Mouse (Mus musculus): ENCODE results near the gene Upf3b. TPM values are rescaled to one million over a fixed set of nuclear protein-coding genes. Genes with fewer than 3 reads are reported as not detected.

Gene Upf3b
- polyA plus RNA-seq, 1 experiment = 0.75 TPM

- WGBS = 61% methylated on average over 5 of the region's 5 CpGs
- no peaks in the 10 kb centered on the region for H3K4me1 ChIP-seq (ENCODE audit: control insufficient read depth, insufficient read depth, insufficient read length, low read length)
- H3K27ac ChIP-seq (ENCODE audit: insufficient read depth, low read depth, low read length) = no peak overlapping the region
- TF ChIP-seq CTCF (IDR thresholded peaks at IDR 0.05; ENCODE audit: extremely low read depth, insufficient read length, insufficient replicate concordance, low read depth, low read length) = no peak
- TF ChIP-seq POLR2A (IDR thresholded peaks at IDR 0.05; ENCODE audit: low read depth, low read length) = no peak
- H3K27me3 ChIP-seq (ENCODE audit: control insufficient read depth, insufficient read depth, low read length) = no peaks in the 10 kb centered on the region
- H3K4me3 ChIP-seq (ENCODE audit: low read depth, low read length) = no peak overlapping the region
- H3K36me3 ChIP-seq (ENCODE audit: control insufficient read depth, insufficient read depth, low read length) = no peaks in the 10 kb centered on the region
Measured at GRCm38 (mm10) chrX:37120212-37120611, 10.1 kb upstream of the Upf3b start.

DNA sequence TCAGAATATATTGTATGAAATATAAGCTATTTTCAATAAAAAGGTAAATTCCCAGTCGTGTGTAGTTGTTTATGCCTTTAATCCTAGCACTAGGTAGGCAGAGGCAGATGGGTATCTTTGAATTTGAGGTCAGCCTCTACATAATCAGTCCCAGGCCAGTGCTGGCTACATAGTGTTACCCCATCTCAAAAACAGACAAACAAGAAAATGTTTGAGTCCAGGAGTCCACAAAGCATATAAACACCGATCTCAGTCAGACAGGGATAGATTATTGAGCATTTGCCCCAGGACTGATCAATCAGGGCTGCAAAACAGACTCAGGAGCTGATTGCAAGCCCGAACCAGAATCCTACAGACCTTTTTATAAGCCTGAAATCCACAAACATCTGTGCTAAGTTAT lies 9.5 kb upstream of the Upf3b start:
- no peak overlapping the region for H3K27ac ChIP-seq (ENCODE audit: insufficient read depth, low read depth, low read length)
- H3K27me3 ChIP-seq (ENCODE audit: control insufficient read depth, insufficient read depth, low read length) = no peaks in the 10 kb centered on the region
- WGBS = 52% methylated on average over 3 of the region's 3 CpGs
- H3K4me1 ChIP-seq (ENCODE audit: control insufficient read depth, insufficient read depth, insufficient read length, low read length) = no peaks in the 10 kb centered on the region
- TF ChIP-seq POLR2A (IDR thresholded peaks at IDR 0.05; ENCODE audit: low read depth, low read length) (no peak), CTCF (IDR thresholded peaks at IDR 0.05; ENCODE audit: extremely low read depth, insufficient read length, insufficient replicate concordance, low read depth, low read length) (no peak)
- no peak overlapping the region for H3K4me3 ChIP-seq (ENCODE audit: low read depth, low read length)
- no peaks in the 10 kb centered on the region for H3K36me3 ChIP-seq (ENCODE audit: control insufficient read depth, insufficient read depth, low read length)

- WGBS = no CpG with 5 or more reads among the region's 5 CpGs
- no peaks in the 10 kb centered on the region for H3K4me1 ChIP-seq (ENCODE audit: control insufficient read depth, insufficient read depth, insufficient read length, low read length)
Measured at GRCm38 (mm10) chrX:37117085-37117484, 7.0 kb upstream of the Upf3b start.

GRCm38 (mm10) chrX:37110881-37111193 lies 715 bp upstream of the Upf3b start:
- no peak for TF ChIP-seq POLR2A (IDR thresholded peaks at IDR 0.05; ENCODE audit: low read depth, low read length)
- no peak for TF ChIP-seq CTCF (IDR thresholded peaks at IDR 0.05; ENCODE audit: extremely low read depth, insufficient read length, insufficient replicate concordance, low read depth, low read length)
- 0 out of 2 replicates have a peak, but pooled peaks cover 2% of the 10 kb centered on the region for H3K4me1 ChIP-seq (ENCODE audit: control insufficient read depth, insufficient read depth, insufficient read length, low read length)
- H3K4me3 ChIP-seq (ENCODE audit: low read depth, low read length) = no peak overlapping the region; the same call in 1 of the 2 replicates
- 73% methylated on average over 4 of the region's 4 CpGs for WGBS
- no peaks in the 10 kb centered on the region for H3K27me3 ChIP-seq (ENCODE audit: control insufficient read depth, insufficient read depth, low read length)
- no peak overlapping the region for H3K27ac ChIP-seq (ENCODE audit: insufficient read depth, low read depth, low read length)
- 0 out of 2 replicates have a peak, but pooled peaks cover 2% of the 10 kb centered on the region for H3K36me3 ChIP-seq (ENCODE audit: control insufficient read depth, insufficient read depth, low read length)

More at GRCm38 (mm10) chrX:37117085-37117484, 7.0 kb upstream of the Upf3b start:
- no peaks in the 10 kb centered on the region for H3K27me3 ChIP-seq (ENCODE audit: control insufficient read depth, insufficient read depth, low read length)
- H3K36me3 ChIP-seq (ENCODE audit: control insufficient read depth, insufficient read depth, low read length) = no peaks in the 10 kb centered on the region
- no peak overlapping the region for H3K4me3 ChIP-seq (ENCODE audit: low read depth, low read length)
- TF ChIP-seq POLR2A (IDR thresholded peaks at IDR 0.05; ENCODE audit: low read depth, low read length) = no peak
- no peak for TF ChIP-seq CTCF (IDR thresholded peaks at IDR 0.05; ENCODE audit: extremely low read depth, insufficient read length, insufficient replicate concordance, low read depth, low read length)
- no peak overlapping the region for H3K27ac ChIP-seq (ENCODE audit: insufficient read depth, low read depth, low read length)

GRCm38 (mm10) chrX:37109526-37110192 lies 463 bp downstream of the Upf3b start:
- TF ChIP-seq POLR2A (IDR thresholded peaks at IDR 0.05; ENCODE audit: low read depth, low read length) = no peak
- TF ChIP-seq CTCF (IDR thresholded peaks at IDR 0.05; ENCODE audit: extremely low read depth, insufficient read length, insufficient replicate concordance, low read depth, low read length) = no peak
- no peaks in the 10 kb centered on the region for H3K27me3 ChIP-seq (ENCODE audit: control insufficient read depth, insufficient read depth, low read length)
- 0 out of 2 replicates have a peak, but pooled peaks cover 2% of the 10 kb centered on the region for H3K4me1 ChIP-seq (ENCODE audit: control insufficient read depth, insufficient read depth, insufficient read length, low read length)
- WGBS = 6% methylated on average over 27 of the region's 27 CpGs
- peak overlapping the region; percentile 94 for H3K4me3 ChIP-seq (ENCODE audit: low read depth, low read length)
- 0 out of 2 replicates have a peak, but pooled peaks cover 3% of the 10 kb centered on the region for H3K36me3 ChIP-seq (ENCODE audit: control insufficient read depth, insufficient read depth, low read length)
- peak overlapping the region; percentile 91 for H3K27ac ChIP-seq (ENCODE audit: insufficient read depth, low read depth, low read length)

GRCm38 (mm10) chrX:37103826-37104225 lies 6.3 kb downstream of the Upf3b start:
- 68% methylated on average over 2 of the region's 2 CpGs for WGBS
- Histone ChIP-seq H3K36me3 (ENCODE audit: control insufficient read depth, insufficient read depth, low read length) (0 out of 2 replicates have a peak, but pooled peaks cover 6% of the 10 kb centered on the region), H3K4me1 (ENCODE audit: control insufficient read depth, insufficient read depth, insufficient read length, low read length) (no peaks in the 10 kb centered on the region), H3K27ac (ENCODE audit: insufficient read depth, low read depth, low read length) (no peak overlapping the region), H3K27me3 (ENCODE audit: control insufficient read depth, insufficient read depth, low read length) (no peaks in the 10 kb centered on the region), H3K4me3 (ENCODE audit: low read depth, low read length) (no peak overlapping the region)
- TF ChIP-seq POLR2A (IDR thresholded peaks at IDR 0.05; ENCODE audit: low read depth, low read length) = no peak
- peak; percentile 26; the same call in 1 of the 2 replicates for TF ChIP-seq CTCF (IDR thresholded peaks at IDR 0.05; ENCODE audit: extremely low read depth, insufficient read length, insufficient replicate concordance, low read depth, low read length)

DNA sequence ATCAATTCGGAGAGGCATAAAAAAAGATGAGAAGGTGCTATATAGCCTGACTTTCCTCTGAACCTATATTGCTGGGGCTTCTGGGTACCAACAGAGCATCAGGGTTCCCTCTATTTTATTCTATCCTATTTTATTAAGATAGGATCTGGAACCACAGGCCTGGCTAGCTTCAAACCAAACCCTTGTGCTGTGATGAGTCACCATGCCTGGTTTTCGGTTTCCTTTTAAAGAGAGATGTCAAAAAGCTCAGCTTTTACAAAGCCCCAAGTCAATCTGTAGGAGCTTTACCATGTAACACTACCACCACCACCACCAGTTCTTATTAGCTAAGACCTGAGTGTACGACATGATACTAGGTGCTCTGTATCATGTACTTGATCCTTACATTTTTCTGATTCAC lies 11.4 kb downstream of the Upf3b start:
- no peak overlapping the region for H3K4me3 ChIP-seq (ENCODE audit: low read depth, low read length)
- no peaks in the 10 kb centered on the region for H3K4me1 ChIP-seq (ENCODE audit: control insufficient read depth, insufficient read depth, insufficient read length, low read length)
- H3K27me3 ChIP-seq (ENCODE audit: control insufficient read depth, insufficient read depth, low read length) = no peaks in the 10 kb centered on the region
- H3K36me3 ChIP-seq (ENCODE audit: control insufficient read depth, insufficient read depth, low read length) = peaks cover 18% of the 10 kb centered on the region
- TF ChIP-seq POLR2A (IDR thresholded peaks at IDR 0.05; ENCODE audit: low read depth, low read length) (no peak), CTCF (IDR thresholded peaks at IDR 0.05; ENCODE audit: extremely low read depth, insufficient read length, insufficient replicate concordance, low read depth, low read length) (no peak)
- no peak overlapping the region for H3K27ac ChIP-seq (ENCODE audit: insufficient read depth, low read depth, low read length)
- WGBS = 97% methylated on average over 3 of the region's 3 CpGs

Data from small intestine, adult 2 months (tissue).